In the genomic region with DNA sequence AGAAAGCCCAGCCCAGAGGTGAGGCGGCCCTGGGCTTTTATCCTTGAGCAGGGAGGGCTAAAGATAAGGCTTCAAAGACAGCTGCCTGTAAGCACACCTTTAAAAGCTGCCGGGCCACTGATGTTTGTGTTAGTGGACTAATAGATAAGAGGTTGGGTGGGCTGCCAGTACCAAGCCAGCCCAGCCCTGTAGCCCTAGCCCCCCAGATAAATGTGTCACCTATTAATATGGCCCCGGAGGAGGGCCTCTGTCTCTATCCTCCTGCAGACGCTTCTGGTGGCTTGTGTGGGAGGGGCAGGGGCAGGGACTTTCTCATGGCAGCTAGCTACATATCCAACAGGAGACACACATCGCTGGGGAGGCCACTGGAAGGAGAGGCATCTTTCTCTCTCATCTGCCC, we compare ENCODE assay signal across 39 mouse cellular contexts. TPM values are rescaled to one million over a fixed set of nuclear protein-coding genes. Genes with fewer than 3 reads are reported as not detected.
DNase-seq lines count a peak whose midpoint lies in the region; ATAC-seq and TF ChIP-seq lines count a peak whose summit lies in the region.
"Had no signal": no experiment of that assay in that cellular context is flagged by ENCODE, and none has a peak within 500 bp of the region (broad histone marks: within the 10 kb centered on the region; RNA-seq: fewer than 3 reads in every experiment).

No protein-coding gene starts in this region.

- no peaks in the 10 kb centered on the region for H3K27me3 ChIP-seq in midbrain, embryonic 11.5 days (ENCODE audit: control insufficient read depth, insufficient read depth, low read length)
- H3K27me3 ChIP-seq in midbrain, embryonic 14.5 days (ENCODE audit: control insufficient read depth, insufficient read depth, low read length), result no peaks in the 10 kb centered on the region
- no peaks in the 10 kb centered on the region for H3K27me3 ChIP-seq in intestine, postnatal 0 days (replicated peaks; ENCODE audit: control insufficient read depth, insufficient read depth, low read length)
- H3K27me3 ChIP-seq in liver, embryonic 14.5 days (ENCODE audit: control insufficient read depth, insufficient read depth, low read length), result no peaks in the 10 kb centered on the region
- H3K27me3 ChIP-seq: CH12.LX; heart, embryonic 13.5 days; hindbrain, embryonic 15.5 days; limb, embryonic 13.5 days; neural tube, embryonic 13.5 days had no signal

- no peaks in the 10 kb centered on the region for H3K9me3 ChIP-seq in midbrain, embryonic 11.5 days (ENCODE audit: control insufficient read depth, low read length)
- 0 out of 2 replicates have a peak, but pooled peaks cover 5% of the 10 kb centered on the region for H3K9me3 ChIP-seq in midbrain, embryonic 14.5 days (ENCODE audit: control insufficient read depth, low read length)
- H3K9me3 ChIP-seq in intestine, postnatal 0 days (ENCODE audit: control insufficient read depth), result no peaks in the 10 kb centered on the region
- H3K9me3 ChIP-seq in liver, embryonic 14.5 days (ENCODE audit: control insufficient read depth, low read length), result no peaks in the 10 kb centered on the region
- H3K9me3 ChIP-seq: heart, embryonic 13.5 days; hindbrain, embryonic 10.5 days; hindbrain, embryonic 15.5 days; midbrain, embryonic 12.5 days; neural tube, embryonic 13.5 days had no signal

- H3K9ac ChIP-seq in midbrain, embryonic 11.5 days (ENCODE audit: low read length), result no peak overlapping the region
- no peak overlapping the region for H3K9ac ChIP-seq in midbrain, embryonic 14.5 days (replicated peaks; ENCODE audit: low read length)
- no peak overlapping the region for H3K9ac ChIP-seq in intestine, postnatal 0 days (ENCODE audit: low read depth, low read length)
- H3K9ac ChIP-seq in liver, embryonic 14.5 days (replicated peaks), result no peak overlapping the region
- H3K9ac ChIP-seq: heart, embryonic 13.5 days; hindbrain, embryonic 15.5 days; limb, embryonic 13.5 days; midbrain, embryonic 12.5 days; neural tube, embryonic 13.5 days had no signal

- WGBS in midbrain, embryonic 11.5 days, result 58% methylated on average over 5 of the region's 5 CpGs
- 64% methylated on average over 5 of the region's 5 CpGs for WGBS in midbrain, embryonic 14.5 days
- 17% methylated on average over 5 of the region's 5 CpGs for WGBS in intestine, postnatal 0 days
- WGBS in liver, embryonic 14.5 days (ENCODE audit: insufficient replicate concordance), result 12% methylated on average over 5 of the region's 5 CpGs

- H3K27ac ChIP-seq in midbrain, embryonic 11.5 days (ENCODE audit: low read depth, low read length), result no peak overlapping the region
- H3K27ac ChIP-seq in midbrain, embryonic 14.5 days (replicated peaks; ENCODE audit: low read depth, low read length), result no peak overlapping the region
- H3K27ac ChIP-seq in intestine, postnatal 0 days (ENCODE audit: low read depth, low read length), result no peak overlapping the region; the same call in 1 of the 2 replicates
- H3K27ac ChIP-seq in liver, embryonic 14.5 days, result no peak overlapping the region
- H3K27ac ChIP-seq: heart, adult 2 months; heart, embryonic 13.5 days; hindbrain, embryonic 10.5 days; hindbrain, embryonic 15.5 days; left cerebral cortex, adult 2 months; limb, embryonic 13.5 days; midbrain, embryonic 12.5 days; neural tube, embryonic 13.5 days had no signal

- H3K4me3 ChIP-seq in midbrain, embryonic 11.5 days (ENCODE audit: low read depth, low read length), result no peak overlapping the region
- no peak overlapping the region for H3K4me3 ChIP-seq in midbrain, embryonic 14.5 days (replicated peaks; ENCODE audit: low read depth, low read length)
- no peak overlapping the region for H3K4me3 ChIP-seq in intestine, postnatal 0 days (ENCODE audit: low read depth, low read length)
- no peak overlapping the region for H3K4me3 ChIP-seq in liver, embryonic 14.5 days (ENCODE audit: insufficient read depth in 1 of 2, low read depth in 2 of 2, low read length in 2 of 2)
- H3K4me3 ChIP-seq: erythroblast, embryonic 14.5 days; heart, adult 2 months; heart, embryonic 13.5 days; hindbrain, embryonic 10.5 days; hindbrain, embryonic 15.5 days; left cerebral cortex, adult 2 months; limb, embryonic 13.5 days; midbrain, embryonic 12.5 days; neural tube, embryonic 13.5 days had no signal

- H3K36me3 ChIP-seq in midbrain, embryonic 11.5 days (ENCODE audit: control insufficient read depth, insufficient read depth, low read length), result no peaks in the 10 kb centered on the region
- H3K36me3 ChIP-seq in midbrain, embryonic 14.5 days (ENCODE audit: control insufficient read depth, insufficient read depth, low read length), result no peaks in the 10 kb centered on the region
- no peaks in the 10 kb centered on the region for H3K36me3 ChIP-seq in intestine, postnatal 0 days (ENCODE audit: control insufficient read depth, insufficient read depth)
- H3K36me3 ChIP-seq in liver, embryonic 14.5 days (replicated peaks; ENCODE audit: control insufficient read depth, insufficient read depth, low read depth), result no peaks in the 10 kb centered on the region
- H3K36me3 ChIP-seq: heart, embryonic 13.5 days; hindbrain, embryonic 10.5 days; hindbrain, embryonic 15.5 days; limb, embryonic 13.5 days; midbrain, embryonic 12.5 days; neural tube, embryonic 13.5 days had no signal

- TF ChIP-seq EP300 in liver, embryonic 14.5 days (IDR thresholded peaks at IDR 0.05; ENCODE audit: low read depth), result no peak

- no peak for TF ChIP-seq CTCF in intestine, postnatal 0 days (IDR thresholded peaks at IDR 0.05; ENCODE audit: low read depth)
- TF ChIP-seq CTCF in liver, embryonic 14.5 days (IDR thresholded peaks at IDR 0.05; ENCODE audit: low read depth), result no peak

- no peaks in the 10 kb centered on the region for H3K4me1 ChIP-seq in midbrain, embryonic 11.5 days (ENCODE audit: control insufficient read depth, insufficient read depth, low read length)
- no peaks in the 10 kb centered on the region for H3K4me1 ChIP-seq in midbrain, embryonic 14.5 days (ENCODE audit: control insufficient read depth, insufficient read depth, low read length)
- no peaks in the 10 kb centered on the region for H3K4me1 ChIP-seq in intestine, postnatal 0 days (replicated peaks; ENCODE audit: control insufficient read depth, insufficient read depth, low read length)
- peaks cover 0 to 2% of the 10 kb centered on the region in 2 experiments; a peak in 2 of 4 replicates for H3K4me1 ChIP-seq in liver, embryonic 14.5 days (replicated peaks; ENCODE audit: control insufficient read depth in 2 of 2, insufficient read depth in 2 of 2, low read length in 1 of 2)
- H3K4me1 ChIP-seq: hindbrain, embryonic 10.5 days; hindbrain, embryonic 15.5 days; limb, embryonic 13.5 days; midbrain, embryonic 12.5 days; neural tube, embryonic 13.5 days had no signal

- peak; percentile 19 for DNase-seq in midbrain, embryonic 11.5 days (ENCODE audit: low spot score, missing footprints)
- DNase-seq in midbrain, embryonic 14.5 days, result no peak
- DNase-seq in liver, embryonic 14.5 days (ENCODE audit: low read depth in 3 of 3, low spot score in 3 of 3), result no peak
- DNase-seq in layer of hippocampus, adult 9-11 months, result no peak
- no peak for DNase-seq in embryo, embryonic 10 days (ENCODE audit: low spot score)
- DNase-seq: adrenal gland, adult 2 months; adrenal gland, postnatal 36 days; cerebellum, adult 18-20 months; cerebellum, postnatal 10 days; heart, adult 2 months; heart, postnatal 10 days; kidney, adult 9 months; kidney, postnatal 25 days; thymus, adult 2 months; thymus, postnatal 4 days had no signal

- ATAC-seq in midbrain, embryonic 11.5 days (ENCODE audit: low FRiP score), result no peak
- no peak for ATAC-seq in midbrain, embryonic 14.5 days (ENCODE audit: low FRiP score, low TSS enrichment)
- ATAC-seq in intestine, postnatal 0 days, result peak; percentile 25; the same call in 1 of the 2 replicates
- ATAC-seq in liver, embryonic 14.5 days (ENCODE audit: insufficient read depth), result peak; percentile 59
- ATAC-seq in megakaryocyte, adult 5-6 weeks (ENCODE audit: poor library complexity, severe bottlenecking), result no peak
- ATAC-seq: activated CD4-positive, CD25-positive, alpha-beta regulatory T cell, adult 4 months; forebrain, embryonic 16.5 days; inflammation-experienced regulatory T-cells, adult 6 months had no signal

- H3K4me2 ChIP-seq in midbrain, embryonic 11.5 days, result no peak overlapping the region
- no peak overlapping the region for H3K4me2 ChIP-seq in midbrain, embryonic 14.5 days (ENCODE audit: low read length)
- H3K4me2 ChIP-seq in intestine, postnatal 0 days (replicated peaks; ENCODE audit: low read depth), result no peak overlapping the region
- no peak overlapping the region for H3K4me2 ChIP-seq in liver, embryonic 14.5 days (ENCODE audit: low read depth)
- H3K4me2 ChIP-seq: heart, embryonic 13.5 days; hindbrain, embryonic 15.5 days; limb, embryonic 13.5 days; midbrain, embryonic 12.5 days; neural tube, embryonic 13.5 days had no signal

RNA-seq across cellular contexts. Expression of gene Rbbp8nl, which starts 11.1 kb away (rescaled TPM):
- polyA plus RNA-seq in midbrain, embryonic 11.5 days (2014; fragmentation: Nextera tagmentation; extraction: Ambion mirVana), result not detected in 2 replicates
- polyA plus RNA-seq in midbrain, embryonic 14.5 days (2014; fragmentation: Nextera tagmentation; extraction: Ambion mirVana), result not detected in 2 replicates
- 0.18 and 0.25 TPM in 2 replicates for polyA plus RNA-seq in intestine, postnatal 0 days (2015; fragmentation: Nextera tagmentation; extraction: Ambion mirVana)
- 0.02 TPM in 2 replicates for polyA plus RNA-seq in liver, embryonic 14.5 days (2012; rRNA removed)
- not detected in 2 replicates for polyA plus RNA-seq in liver, embryonic 14.5 days (2014; fragmentation: Nextera tagmentation; extraction: Ambion mirVana)
- not detected in 2 replicates for total RNA-seq in megakaryocyte, adult 5-6 weeks (2015)
- not detected in 2 replicates for total RNA-seq in megakaryocyte, adult 5-6 weeks (2017)
- total RNA-seq: adrenal gland, adult 2 months; adrenal gland, postnatal 36 days; CH12.LX; common myeloid progenitor, adult 5-6 weeks; gastrocnemius, adult 8-10 months; gastrocnemius, postnatal 4 days; heart, adult 2 months; heart, postnatal 10 days; layer of hippocampus, adult 18-20 months; layer of hippocampus, postnatal 14 days; left cerebral cortex, adult 2 months; left cerebral cortex, postnatal 36 days; megakaryocyte progenitor cell, adult 5-6 weeks had no signal
- polyA plus RNA-seq: activated CD4-positive, CD25-positive, alpha-beta regulatory T cell, adult 4 months; adrenal gland, adult 2 months; C2C12; erythroblast, embryonic 14.5 days; forebrain, embryonic 16.5 days; heart, adult 2 months; hindbrain, embryonic 15.5 days; inflammation-experienced regulatory T-cells, adult 6 months; liver, embryonic 16.5 days; neural tube, embryonic 13.5 days had no signal

RNA-seq across cellular contexts. Expression of gene Cables2, which starts 27.5 kb away (rescaled TPM):
- 13.3 and 14.4 TPM in 2 replicates for polyA plus RNA-seq in midbrain, embryonic 11.5 days (2014; fragmentation: Nextera tagmentation; extraction: Ambion mirVana)
- 32.0 and 37.5 TPM in 2 replicates for polyA plus RNA-seq in midbrain, embryonic 14.5 days (2014; fragmentation: Nextera tagmentation; extraction: Ambion mirVana)
- polyA plus RNA-seq in intestine, postnatal 0 days (2015; fragmentation: Nextera tagmentation; extraction: Ambion mirVana), result 8.2 and 8.4 TPM in 2 replicates
- polyA plus RNA-seq in liver, embryonic 14.5 days (2012; rRNA removed), result 4.9 and 5.6 TPM in 2 replicates
- 3.3 and 4.9 TPM in 2 replicates for polyA plus RNA-seq in liver, embryonic 14.5 days (2014; fragmentation: Nextera tagmentation; extraction: Ambion mirVana)
- total RNA-seq in megakaryocyte, adult 5-6 weeks (2015), result 16.0 and 16.4 TPM in 2 replicates
- total RNA-seq in megakaryocyte, adult 5-6 weeks (2017), result 12.1 and 12.8 TPM in 2 replicates

RNA-seq across cellular contexts. Expression of gene Gata5, which starts 33.7 kb away (rescaled TPM):
- polyA plus RNA-seq in midbrain, embryonic 11.5 days (2014; fragmentation: Nextera tagmentation; extraction: Ambion mirVana), result not detected in 2 replicates
- polyA plus RNA-seq in midbrain, embryonic 14.5 days (2014; fragmentation: Nextera tagmentation; extraction: Ambion mirVana), result not detected in 2 replicates
- polyA plus RNA-seq in intestine, postnatal 0 days (2015; fragmentation: Nextera tagmentation; extraction: Ambion mirVana), result 20.9 and 23.9 TPM in 2 replicates
- polyA plus RNA-seq in liver, embryonic 14.5 days (2012; rRNA removed), result 0.27 and 0.35 TPM in 2 replicates
- polyA plus RNA-seq in liver, embryonic 14.5 days (2014; fragmentation: Nextera tagmentation; extraction: Ambion mirVana), result 0.20 and 0.22 TPM in 2 replicates
- total RNA-seq in megakaryocyte, adult 5-6 weeks (2015), result not detected in 2 replicates
- not detected in 2 replicates for total RNA-seq in megakaryocyte, adult 5-6 weeks (2017)
- total RNA-seq: CH12.LX; common myeloid progenitor, adult 5-6 weeks; gastrocnemius, adult 8-10 months; layer of hippocampus, adult 18-20 months; layer of hippocampus, postnatal 14 days; left cerebral cortex, adult 2 months; left cerebral cortex, postnatal 36 days; megakaryocyte progenitor cell, adult 5-6 weeks had no signal
- polyA plus RNA-seq: activated CD4-positive, CD25-positive, alpha-beta regulatory T cell, adult 4 months; C2C12; embryonic facial prominence, embryonic 14.5 days; erythroblast, embryonic 14.5 days; forebrain, embryonic 16.5 days; hindbrain, embryonic 15.5 days; inflammation-experienced regulatory T-cells, adult 6 months; midbrain, embryonic 12.5 days had no signal

RNA-seq across cellular contexts. Expression of gene Rps21, which starts 43.6 kb away (rescaled TPM):
- polyA plus RNA-seq in midbrain, embryonic 11.5 days (2014; fragmentation: Nextera tagmentation; extraction: Ambion mirVana), result 443 and 494 TPM in 2 replicates
- polyA plus RNA-seq in midbrain, embryonic 14.5 days (2014; fragmentation: Nextera tagmentation; extraction: Ambion mirVana), result 409 and 512 TPM in 2 replicates
- 442 and 454 TPM in 2 replicates for polyA plus RNA-seq in intestine, postnatal 0 days (2015; fragmentation: Nextera tagmentation; extraction: Ambion mirVana)
- 1,402 and 1,840 TPM in 2 replicates for polyA plus RNA-seq in liver, embryonic 14.5 days (2012; rRNA removed)
- polyA plus RNA-seq in liver, embryonic 14.5 days (2014; fragmentation: Nextera tagmentation; extraction: Ambion mirVana), result 511 and 539 TPM in 2 replicates
- total RNA-seq in megakaryocyte, adult 5-6 weeks (2015), result 1,036 and 1,070 TPM in 2 replicates
- total RNA-seq in megakaryocyte, adult 5-6 weeks (2017), result 1,935 and 2,289 TPM in 2 replicates

Comparison
In these comparisons a context has a peak if more than half of its experiments do, and no peak if none do; other contexts are left out.
1. ATAC-seq: peak in intestine, postnatal 0 days (single experiment) and liver, embryonic 14.5 days (single experiment); none in midbrain, embryonic 11.5 days (single experiment), midbrain, embryonic 14.5 days (single experiment) and megakaryocyte, adult 5-6 weeks (single experiment).
2. RNA of gene Gata5, which starts 33.7 kb away (polyA plus RNA-seq): 20.9 to 23.9 TPM in intestine, postnatal 0 days; 0.20 to 0.35 TPM in liver, embryonic 14.5 days, not detected in midbrain, embryonic 11.5 days and not detected in midbrain, embryonic 14.5 days; every median in the first group is over 10 times any median in the second.